Mouse (Mus musculus) T-helper 17 cell (primary cell): ENCODE results near the gene Ankrd6.

ENCODE experiments used
- in situ Hi-C, 2 experiments: fragments of 300-600 bp; cut with MboI, MseI; formaldehyde crosslinking; loops; 1 replicate in 1 of 2; 2 replicates in 1 of 2; pipeline ENCODE4 v1.15.1; 2025; ENCODE audit warnings: high pct_unique_total_duplicates in 2 of 2

The Ankrd6 gene

GRCm38 (mm10) chr4:32905913-32906312, 44.7 kb downstream of the Ankrd6 start:
- in situ Hi-C loops, result no loop called here

- in situ Hi-C loops, result no loop called here
Measured at GRCm38 (mm10) chr4:32905381-32905780, 45.3 kb downstream of the Ankrd6 start.

GRCm38 (mm10) chr4:32903826-32904225, 46.8 kb downstream of the Ankrd6 start:
- in situ Hi-C loops, result no loop called here

- in situ Hi-C loops, result loop anchor here in 1 of 2 experiments (5.0 kb wide), 1 partner anchor 37 kb away; no protein-coding TSS in a partner anchor
Measured at GRCm38 (mm10) chr4:32899051-32899450, 51.6 kb downstream of the Ankrd6 start.

GRCm38 (mm10) chr4:32891341-32891740, 59.3 kb downstream of the Ankrd6 start:
- in situ Hi-C loops, result no loop called here

- in situ Hi-C loops, result no loop called here
Measured at GRCm38 (mm10) chr4:32890735-32891098, 59.9 kb downstream of the Ankrd6 start.

GRCm38 (mm10) chr4:32889996-32890734, 60.5 kb downstream of the Ankrd6 start:
- in situ Hi-C loops, result no loop called here

- in situ Hi-C loops, result no loop called here
Measured at GRCm38 (mm10) chr4:32889246-32889645, 61.4 kb downstream of the Ankrd6 start.

GRCm38 (mm10) chr4:32886479-32886878, 64.2 kb downstream of the Ankrd6 start:
- in situ Hi-C loops, result no loop called here

- in situ Hi-C loops, result no loop called here
Measured at GRCm38 (mm10) chr4:32884599-32884998, 66.0 kb downstream of the Ankrd6 start.

- in situ Hi-C loops, result no loop called here
Measured at GRCm38 (mm10) chr4:32881001-32881400, 69.6 kb downstream of the Ankrd6 start.

- in situ Hi-C loops, result no loop called here
Measured at GRCm38 (mm10) chr4:32874669-32875068, 76.0 kb downstream of the Ankrd6 start.

GRCm38 (mm10) chr4:32872189-32872749, 78.4 kb downstream of the Ankrd6 start:
- in situ Hi-C loops, result no loop called here

GRCm38 (mm10) chr4:32869370-32869769, 81.3 kb downstream of the Ankrd6 start:
- in situ Hi-C loops, result no loop called here

GRCm38 (mm10) chr4:32868858-32869257, 81.8 kb downstream of the Ankrd6 start:
- in situ Hi-C loops, result no loop called here

- in situ Hi-C loops, result no loop called here
Measured at GRCm38 (mm10) chr4:32868437-32868836, 82.2 kb downstream of the Ankrd6 start.

GRCm38 (mm10) chr4:32867460-32867859, 83.2 kb downstream of the Ankrd6 start:
- in situ Hi-C loops, result no loop called here

- in situ Hi-C loops, result loop anchor here in 1 of 2 experiments (5.0 kb wide), 1 partner anchor 32 kb away; no protein-coding TSS in a partner anchor
Measured at GRCm38 (mm10) chr4:32864867-32865242, 85.8 kb downstream of the Ankrd6 start.

GRCm38 (mm10) chr4:32864131-32864866, 86.3 kb downstream of the Ankrd6 start:
- in situ Hi-C loops, result loop anchor here in 1 of 2 experiments (5.0 kb wide), 1 partner anchor 33 kb away; no protein-coding TSS in a partner anchor

- in situ Hi-C loops, result loop anchor here in 1 of 2 experiments (5.0 kb wide), 1 partner anchor 34 kb away; no protein-coding TSS in a partner anchor
Measured at GRCm38 (mm10) chr4:32863447-32864130, 87.1 kb downstream of the Ankrd6 start.

- in situ Hi-C loops, result loop anchor here in 1 of 2 experiments (5.0 kb wide), 1 partner anchor 34 kb away; no protein-coding TSS in a partner anchor
Measured at GRCm38 (mm10) chr4:32862751-32863446, 87.7 kb downstream of the Ankrd6 start.
